ENCODE assay signal across 8 mouse cellular contexts in genomic region chr17:31564015-31564857, GRCm38 (mm10). TPM values are rescaled to one million over a fixed set of nuclear protein-coding genes. Genes with fewer than 3 reads are reported as not detected.
DNase-seq lines count a peak whose midpoint lies in the region; ATAC-seq lines count a peak whose summit lies in the region.

TSS of gene Pknox1 (plus strand) at chr17:31564734.

- peak; percentile 100 for DNase-seq in adipocyte (ENCODE audit: low spot score)
- DNase-seq in embryo, embryonic 10 days (ENCODE audit: low spot score) = peak; percentile 100
- DNase-seq in gastrocnemius, postnatal 10 days = peak; percentile 96
- DNase-seq in induced T-regulatory cell, adult 2 months (ENCODE audit: low read depth) = peak; percentile 100
- peak; percentile 98 to 99 for DNase-seq in left cerebral cortex, adult 9 months (ENCODE audit: low spot score in 2 of 2)
- peak; percentile 98 for DNase-seq in right cerebral cortex, postnatal 14 days
- peak; percentile 95 to 99 for DNase-seq in urinary bladder, postnatal 36 days (ENCODE audit: low spot score in 2 of 2)

- peak; percentile 91 for ATAC-seq in megakaryocyte progenitor cell, adult 5-6 weeks (replicated peaks; ENCODE audit: poor library complexity)

RNA-seq across cellular contexts. Expression of gene Pknox1, which starts in this region (rescaled TPM):
- total RNA-seq in gastrocnemius, postnatal 10 days (2021) = 10 to 100 TPM; 11.1 to 16.8 TPM
- total RNA-seq in megakaryocyte progenitor cell, adult 5-6 weeks (2015) = 15.0 and 18.9 TPM in 2 replicates
- 19.8 and 21.2 TPM in 2 replicates for total RNA-seq in megakaryocyte progenitor cell, adult 5-6 weeks (2017)

Comparison
In these comparisons a context has a peak if more than half of its experiments do, and no peak if none do; other contexts are left out.
1. Peak in every context shown above with its lines: DNase-seq and ATAC-seq.